Mouse (Mus musculus) midbrain, embryonic 14.5 days (tissue): ENCODE data around the gene Aox2. TPM values are rescaled to one million over a fixed set of nuclear protein-coding genes. Genes with fewer than 3 reads are reported as not detected.
A peak's percentile ranks its signal among the peaks of the same experiment; 100 is the strongest.

ENCODE experiments used
- ATAC-seq: fragments of 200-750 bp; cut with Nextera tagmentation; 2 replicates; pipeline ENCODE4 v1.8.0; 2017; ENCODE audit warnings: moderate number of reproducible peaks, moderate library complexity; ENCODE audit not compliant: low FRiP score, low TSS enrichment
- DNase-seq: peaks from one replicate; pipeline ENCODE4 v3.0.0-alpha.2; 2015
- H3K27ac ChIP-seq: fragments of 300-500 bp; sonication (generic); replicated peaks from 2 replicates; pipeline ENCODE4 v1.5.1; 2014; ENCODE audit warnings: mild to moderate bottlenecking, low read depth, low read length, moderate library complexity
- H3K27me3 ChIP-seq: fragments of 300-500 bp; sonication (generic); 2 replicates; pipeline ENCODE4 v1.6.1; 2014; ENCODE audit warnings: low read length, control low read depth, mixed read lengths; ENCODE audit not compliant: control insufficient read depth, insufficient read depth
- H3K36me3 ChIP-seq: fragments of 300-500 bp; sonication (generic); 2 replicates; pipeline ENCODE4 v1.6.1; 2014; ENCODE audit warnings: low read length, control low read depth; ENCODE audit not compliant: control insufficient read depth, insufficient read depth
- H3K4me1 ChIP-seq: fragments of 300-500 bp; sonication (generic); 2 replicates; pipeline ENCODE4 v1.6.1; 2014; ENCODE audit warnings: mild to moderate bottlenecking, antibody characterized with exemption, low read length, control low read depth; ENCODE audit not compliant: control insufficient read depth, insufficient read depth
- H3K4me2 ChIP-seq: fragments of 300-500 bp; sonication (generic); 2 replicates; pipeline ENCODE4 v1.6.1; 2014; ENCODE audit warnings: mild to moderate bottlenecking, low read length, moderate library complexity
- H3K4me3 ChIP-seq: fragments of 300-500 bp; sonication (generic); replicated peaks from 2 replicates; pipeline ENCODE4 v1.5.1; 2014; ENCODE audit warnings: low read depth, low read length
- H3K9ac ChIP-seq: fragments of 300-500 bp; sonication (generic); replicated peaks from 2 replicates; pipeline ENCODE4 v1.6.1; 2014; ENCODE audit warnings: mild to moderate bottlenecking, low read length, moderate library complexity
- H3K9me3 ChIP-seq: fragments of 300-500 bp; sonication (generic); 2 replicates; pipeline ENCODE4 v1.6.1; 2016; ENCODE audit warnings: low read length, control low read depth, mixed read lengths; ENCODE audit not compliant: control insufficient read depth
- WGBS: fragments of 180-500 bp; shearing (Covaris S2); extraction: QIAGEN DNeasy Blood & Tissue Kit; methylation state at CpG from one replicate; pipeline ENCODE4 v1.1.7; 2014; 5-methylcytosine and 5-hydroxymethylcytosine counted together
- polyA plus RNA-seq: library from polyadenylated mRNA; unstranded; fragments of >200 nt; fragmentation: Nextera tagmentation; extraction: Ambion mirVana; gene quantifications from 2 replicates; pipeline ENCODE4 v1.2.1, GENCODE M21; 2014

Gene Aox2
- polyA plus RNA-seq, 1 experiment from 2014 or later, result 0.04 TPM

DNA sequence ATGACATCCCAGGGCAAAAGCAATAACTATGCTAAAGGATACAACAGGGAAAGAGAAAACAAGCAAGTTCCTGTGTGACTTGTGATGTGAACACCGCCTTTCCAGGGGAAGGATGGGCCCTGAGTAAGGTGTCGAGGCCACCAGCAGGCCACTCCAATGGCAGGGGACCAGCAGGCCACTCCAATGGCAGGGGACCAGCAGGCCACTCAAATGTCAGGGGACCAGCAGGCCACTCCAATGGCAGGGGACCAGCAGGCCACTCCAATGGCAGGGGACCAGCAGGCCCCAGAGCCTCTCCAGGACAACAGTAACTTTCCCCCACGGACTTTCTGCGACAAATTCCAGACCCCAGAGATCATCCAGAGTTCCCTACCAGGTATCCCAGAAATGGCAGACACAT is 2.3 kb downstream of the Aox2 start:
- ATAC-seq (no peak), DNase-seq (no peak)
- H3K4me1 ChIP-seq, result no peaks in the 10 kb centered on the region
- WGBS, result 88% methylated on average over 4 of the region's 4 CpGs
- no peak overlapping the region for H3K9ac ChIP-seq
- H3K36me3 ChIP-seq, result no peaks in the 10 kb centered on the region
- H3K4me3 ChIP-seq, result no peak overlapping the region
- H3K9me3 ChIP-seq, result no peaks in the 10 kb centered on the region
- no peak overlapping the region for H3K27ac ChIP-seq
- H3K27me3 ChIP-seq, result no peaks in the 10 kb centered on the region
- H3K4me2 ChIP-seq, result no peak overlapping the region

DNA sequence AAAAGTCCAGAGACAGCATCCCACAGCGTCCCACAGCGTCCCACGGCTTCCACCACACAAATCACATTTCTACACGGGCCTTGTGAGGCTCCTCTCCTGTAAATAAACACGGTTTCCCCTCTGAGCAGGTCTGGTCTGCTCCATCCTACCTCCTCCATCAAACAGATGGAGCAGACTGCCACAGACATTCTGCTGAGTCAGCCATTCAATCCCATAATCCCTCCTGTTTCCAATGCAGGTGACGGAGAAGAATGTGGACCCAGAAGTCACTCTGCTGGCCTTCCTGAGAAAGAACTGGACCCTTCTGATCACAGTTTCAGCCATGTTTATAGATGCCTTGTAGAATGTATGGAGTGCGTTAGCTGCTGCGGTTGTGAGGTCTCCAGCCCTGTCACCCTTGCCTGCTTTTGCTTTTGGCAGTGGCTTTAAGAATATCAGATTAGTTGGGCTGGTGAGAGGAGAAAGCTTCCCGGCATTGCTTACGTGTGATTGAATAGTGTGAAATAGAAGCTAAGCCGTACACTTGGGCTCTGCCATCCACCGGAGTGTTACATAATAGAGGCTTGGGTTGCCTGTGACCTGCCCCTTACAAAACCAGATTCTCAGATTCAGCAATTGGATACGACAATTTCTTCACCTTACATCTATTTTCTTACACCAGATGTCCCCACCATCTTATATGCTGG is 3.0 kb downstream of the Aox2 start:
- H3K4me3 ChIP-seq, result no peak overlapping the region
- no peak for ATAC-seq
- WGBS, result 72% methylated on average over 13 of the region's 13 CpGs
- DNase-seq, result no peak
- no peaks in the 10 kb centered on the region for H3K9me3 ChIP-seq
- H3K27me3 ChIP-seq, result no peaks in the 10 kb centered on the region
- H3K4me2 ChIP-seq, result no peak overlapping the region
- no peaks in the 10 kb centered on the region for H3K36me3 ChIP-seq
- H3K4me1 ChIP-seq, result no peaks in the 10 kb centered on the region
- no peak overlapping the region for H3K27ac ChIP-seq
- no peak overlapping the region for H3K9ac ChIP-seq

GRCm38 (mm10) chr1:58281625-58281988 is 3.5 kb downstream of the Aox2 start:
- WGBS, result 79% methylated on average over 4 of the region's 4 CpGs
- DNase-seq (no peak), ATAC-seq (no peak)
- no peak overlapping the region for H3K27ac ChIP-seq
- H3K4me1 ChIP-seq, result no peaks in the 10 kb centered on the region
- H3K36me3 ChIP-seq, result no peaks in the 10 kb centered on the region
- no peak overlapping the region for H3K4me2 ChIP-seq
- no peak overlapping the region for H3K4me3 ChIP-seq
- H3K27me3 ChIP-seq, result no peaks in the 10 kb centered on the region
- no peaks in the 10 kb centered on the region for H3K9me3 ChIP-seq
- no peak overlapping the region for H3K9ac ChIP-seq

GRCm38 (mm10) chr1:58284505-58284904 is 6.4 kb downstream of the Aox2 start:
- DNase-seq (no peak), ATAC-seq (no peak)
- no peaks in the 10 kb centered on the region for H3K27me3 ChIP-seq
- H3K27ac ChIP-seq, result no peak overlapping the region
- H3K4me3 ChIP-seq, result no peak overlapping the region
- no peak overlapping the region for H3K4me2 ChIP-seq
- H3K9ac ChIP-seq, result no peak overlapping the region
- WGBS, result 53% methylated on average over 7 of the region's 7 CpGs
- H3K36me3 ChIP-seq, result no peaks in the 10 kb centered on the region
- no peaks in the 10 kb centered on the region for H3K4me1 ChIP-seq
- H3K9me3 ChIP-seq, result no peaks in the 10 kb centered on the region

DNA sequence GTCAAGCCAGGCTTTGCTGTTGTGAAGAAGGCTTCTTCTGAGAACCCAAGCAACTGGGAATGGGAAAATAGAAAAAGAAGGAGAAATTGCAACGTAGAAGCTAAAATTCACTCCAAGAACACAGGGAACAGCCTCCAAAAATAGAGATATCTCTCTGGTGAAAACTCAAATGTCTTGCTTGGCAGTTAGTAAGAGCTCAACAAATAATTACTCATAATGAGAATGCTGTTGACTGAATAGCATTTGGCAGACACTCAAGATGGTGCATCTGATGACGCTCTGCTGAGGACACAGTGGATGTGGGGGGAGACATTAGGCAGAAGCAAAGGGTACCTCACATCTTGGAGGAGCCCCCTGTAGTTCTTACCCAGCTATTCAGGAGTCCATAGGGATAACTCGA is 10.0 kb downstream of the Aox2 start:
- H3K4me2 ChIP-seq, result no peak overlapping the region
- H3K9me3 ChIP-seq, result no peaks in the 10 kb centered on the region
- H3K27ac ChIP-seq, result no peak overlapping the region
- no peak for ATAC-seq
- no peaks in the 10 kb centered on the region for H3K36me3 ChIP-seq
- 94% methylated on average over 3 of the region's 3 CpGs for WGBS
- H3K27me3 ChIP-seq, result 0 out of 2 replicates have a peak, but pooled peaks cover 2% of the 10 kb centered on the region
- no peak overlapping the region for H3K4me3 ChIP-seq
- no peak for DNase-seq
- no peaks in the 10 kb centered on the region for H3K4me1 ChIP-seq
- no peak overlapping the region for H3K9ac ChIP-seq

DNA sequence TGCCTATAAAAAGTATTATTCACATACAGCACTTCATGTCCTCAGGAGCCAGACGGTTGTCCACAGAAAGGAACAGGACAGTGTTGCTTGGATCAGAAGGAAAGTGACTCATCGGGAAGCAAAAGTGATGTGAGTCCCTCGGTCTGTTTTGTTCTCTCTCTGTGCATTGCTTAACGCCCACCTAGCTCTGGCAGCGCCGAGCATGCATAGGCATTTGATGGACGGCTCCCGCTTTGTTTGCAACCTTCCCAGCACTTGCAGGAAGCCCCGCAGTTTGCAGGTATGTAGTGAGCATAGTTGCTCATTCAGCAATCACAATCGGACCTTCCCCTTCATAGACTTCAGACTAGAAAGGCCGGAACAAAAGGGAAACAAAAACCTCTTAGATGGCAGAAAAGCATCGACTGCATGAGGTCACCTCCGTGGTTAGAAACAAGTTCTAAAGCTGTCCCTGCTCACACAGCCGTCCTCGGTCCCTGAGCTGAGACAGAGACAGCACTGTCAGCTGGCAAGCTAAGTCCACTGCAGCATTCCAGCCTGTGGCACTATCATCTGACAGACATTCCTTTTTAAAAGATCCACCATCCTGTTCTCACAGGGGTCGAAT is 11.8 kb downstream of the Aox2 start:
- 33% methylated on average over 16 of the region's 16 CpGs for WGBS
- H3K4me2 ChIP-seq, result no peak overlapping the region
- H3K27me3 ChIP-seq, result 0 out of 2 replicates have a peak, but pooled peaks cover 2% of the 10 kb centered on the region
- no peaks in the 10 kb centered on the region for H3K4me1 ChIP-seq
- no peak overlapping the region for H3K27ac ChIP-seq
- H3K9me3 ChIP-seq, result no peaks in the 10 kb centered on the region
- no peak for ATAC-seq
- no peaks in the 10 kb centered on the region for H3K36me3 ChIP-seq
- peak; percentile 6 for DNase-seq
- no peak overlapping the region for H3K4me3 ChIP-seq
- H3K9ac ChIP-seq, result no peak overlapping the region

- no peak for DNase-seq
- Histone ChIP-seq H3K9me3 (no peaks in the 10 kb centered on the region), H3K27ac (no peak overlapping the region), H3K27me3 (0 out of 2 replicates have a peak, but pooled peaks cover 2% of the 10 kb centered on the region), H3K9ac (no peak overlapping the region), H3K36me3 (no peaks in the 10 kb centered on the region), H3K4me1 (no peaks in the 10 kb centered on the region), H3K4me2 (no peak overlapping the region), H3K4me3 (no peak overlapping the region)
- no peak for ATAC-seq
- 67% methylated on average over 13 of the region's 13 CpGs for WGBS
Measured at GRCm38 (mm10) chr1:58291394-58292300, 13.5 kb downstream of the Aox2 start.

GRCm38 (mm10) chr1:58294730-58295129 is 16.6 kb downstream of the Aox2 start:
- Histone ChIP-seq H3K27ac (no peak overlapping the region), H3K4me3 (no peak overlapping the region), H3K9ac (no peak overlapping the region), H3K27me3 (0 out of 2 replicates have a peak, but pooled peaks cover 2% of the 10 kb centered on the region), H3K9me3 (no peaks in the 10 kb centered on the region), H3K4me2 (no peak overlapping the region), H3K36me3 (no peaks in the 10 kb centered on the region), H3K4me1 (no peaks in the 10 kb centered on the region)
- no peak for ATAC-seq
- no peak for DNase-seq
- 85% methylated on average over 5 of the region's 5 CpGs for WGBS
